Mouse (Mus musculus) bone marrow macrophage, adult 2 months (primary cell): ENCODE results near the gene Atp2b4.

Experiments
- CTCF ChIP-seq: IDR thresholded peaks from 2 replicates; pipeline ENCODE4 v1.5.1; 2012; ENCODE audit warnings: low read depth, mild to moderate bottlenecking, low read length, moderate library complexity
- POLR2A ChIP-seq: IDR thresholded peaks from 2 replicates; pipeline ENCODE4 v1.6.1; 2012; ENCODE audit warnings: mild to moderate bottlenecking, low read depth, low read length, borderline replicate concordance

DNA sequence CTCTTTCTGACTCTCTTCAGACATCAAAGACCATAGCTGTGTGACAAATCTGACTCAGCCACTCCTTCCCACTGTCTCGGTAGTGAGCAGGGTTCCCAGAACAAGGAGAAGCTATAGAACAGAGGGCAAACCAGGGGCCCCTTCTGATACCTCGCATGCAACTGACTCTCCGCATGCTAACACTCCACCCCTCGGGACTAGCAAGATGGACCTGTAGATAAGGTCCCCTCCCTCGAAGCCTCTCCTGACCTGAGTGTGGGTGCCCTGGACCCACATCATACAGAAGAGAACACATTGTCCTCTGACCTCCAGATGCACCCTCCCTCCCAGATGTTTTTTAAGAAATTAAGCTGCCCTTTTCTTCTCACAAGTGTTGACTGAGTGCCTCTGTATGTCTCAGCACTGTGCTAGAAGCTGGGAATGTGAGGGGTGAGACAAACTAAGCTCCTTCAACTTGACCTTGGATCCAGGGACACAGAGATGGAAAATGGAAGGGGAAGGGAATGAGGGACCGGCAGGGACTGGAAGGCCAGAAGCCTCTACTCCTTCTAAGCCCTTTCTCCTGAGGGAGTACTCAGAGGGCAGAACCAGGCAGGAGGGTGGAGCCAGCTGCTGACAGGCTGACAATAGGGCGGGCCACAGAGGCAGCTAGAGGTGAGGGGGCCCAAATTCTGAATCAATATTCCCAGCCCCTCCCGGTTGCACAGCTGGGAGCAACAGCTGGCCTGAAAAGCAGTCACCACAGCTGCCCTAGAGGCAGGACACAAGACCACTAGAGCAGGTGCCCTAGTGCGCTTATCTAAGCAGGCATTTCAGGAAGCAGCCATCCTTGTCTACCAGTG is 2.6 kb downstream of the Atp2b4 start:
- no peak for TF ChIP-seq CTCF
- no peak for TF ChIP-seq POLR2A
